Mouse (Mus musculus) heart, embryonic 13.5 days (tissue): ENCODE measurements around the gene Gm2832. TPM values are rescaled to one million over a fixed set of nuclear protein-coding genes. Genes with fewer than 3 reads are reported as not detected.
"Not testable (repeated sequence)": the region's sequence is repeated elsewhere in the genome, so short reads cannot be mapped to it uniquely, and the experiment has no call there.

ENCODE experiments used
- ATAC-seq: fragments of 200-750 bp; cut with Nextera tagmentation; 2 replicates; pipeline ENCODE4 v1.8.0; 2017; ENCODE audit warnings: moderate TSS enrichment; ENCODE audit not compliant: insufficient number of reproducible peaks, low FRiP score, low TSS enrichment; ENCODE audit errors: extremely low read depth
- H3K27ac ChIP-seq: fragments of 300-500 bp; sonication (generic); replicated peaks from 2 replicates; pipeline ENCODE4 v1.5.1; 2015; ENCODE audit warnings: moderate library complexity, mild to moderate bottlenecking, inconsistent platforms
- H3K27me3 ChIP-seq: fragments of 300-500 bp; sonication (generic); replicated peaks from 2 replicates; pipeline ENCODE4 v1.6.1; 2015; ENCODE audit warnings: mild to moderate bottlenecking, inconsistent platforms
- H3K36me3 ChIP-seq: fragments of 300-500 bp; sonication (generic); 2 replicates; pipeline ENCODE4 v1.6.1; 2015; ENCODE audit warnings: mild to moderate bottlenecking, inconsistent platforms
- H3K4me1 ChIP-seq: fragments of 300-500 bp; sonication (generic); 2 replicates; pipeline ENCODE4 v1.6.1; 2015; ENCODE audit warnings: inconsistent platforms
- H3K4me2 ChIP-seq: fragments of 300-500 bp; sonication (generic); 2 replicates; pipeline ENCODE4 v1.6.1; 2015; ENCODE audit warnings: inconsistent platforms, mild to moderate bottlenecking, moderate library complexity
- H3K4me3 ChIP-seq: fragments of 300-500 bp; sonication (generic); 2 replicates; pipeline ENCODE4 v1.5.1; 2015; ENCODE audit warnings: moderate library complexity, mild to moderate bottlenecking, inconsistent platforms
- H3K9ac ChIP-seq: fragments of 300-500 bp; sonication (generic); 2 replicates; pipeline ENCODE4 v1.6.1; 2015; ENCODE audit warnings: inconsistent platforms, mild to moderate bottlenecking, moderate library complexity
- H3K9me3 ChIP-seq: fragments of 300-500 bp; sonication (generic); 2 replicates; pipeline ENCODE4 v1.6.1; 2016; ENCODE audit warnings: inconsistent platforms
- WGBS: fragments of 180-500 bp; shearing (Covaris S2); methylation state at CpG from one replicate; pipeline ENCODE4 v1.1.7; 2015; ENCODE audit warnings: mixed read lengths; 5-methylcytosine and 5-hydroxymethylcytosine counted together
- polyA plus RNA-seq: library from polyadenylated mRNA; unstranded; fragments of >200 nt; fragmentation: Nextera tagmentation; extraction: Ambion mirVana; gene quantifications from 2 replicates; pipeline ENCODE4 v1.2.1, GENCODE M21; 2015

Gene Gm2832
- not detected in 2 replicates for polyA plus RNA-seq

DNA sequence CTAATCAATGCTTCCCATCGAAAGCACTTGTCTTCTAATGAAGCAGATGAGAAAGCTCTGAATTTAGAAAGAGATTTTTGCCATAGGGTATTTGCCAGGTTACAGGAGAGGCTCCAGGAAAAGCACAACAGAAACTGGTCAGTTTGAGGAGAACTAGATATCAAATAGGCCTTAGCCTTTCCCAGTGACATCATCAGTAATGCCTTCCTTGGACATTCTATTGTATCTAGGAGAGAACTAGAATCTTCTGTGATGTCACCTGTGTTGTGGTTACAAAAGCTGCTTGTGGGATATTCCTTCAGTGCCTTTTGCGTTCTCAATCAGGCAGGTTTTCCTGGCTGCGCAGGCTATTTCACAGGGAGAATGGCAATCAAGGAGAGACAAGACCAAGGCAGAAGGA is at the start of gene Gm2832:
Gm2832 (plus strand) TSS at position 301 of the 400 bp plus-strand sequence.
- not testable (repeated sequence) for H3K27me3 ChIP-seq, H3K4me1 ChIP-seq, H3K4me2 ChIP-seq, H3K36me3 ChIP-seq, ATAC-seq, H3K27ac ChIP-seq, H3K4me3 ChIP-seq, H3K9ac ChIP-seq, H3K9me3 ChIP-seq
- 73% methylated on average over 2 of the region's 3 CpGs for WGBS

DNA sequence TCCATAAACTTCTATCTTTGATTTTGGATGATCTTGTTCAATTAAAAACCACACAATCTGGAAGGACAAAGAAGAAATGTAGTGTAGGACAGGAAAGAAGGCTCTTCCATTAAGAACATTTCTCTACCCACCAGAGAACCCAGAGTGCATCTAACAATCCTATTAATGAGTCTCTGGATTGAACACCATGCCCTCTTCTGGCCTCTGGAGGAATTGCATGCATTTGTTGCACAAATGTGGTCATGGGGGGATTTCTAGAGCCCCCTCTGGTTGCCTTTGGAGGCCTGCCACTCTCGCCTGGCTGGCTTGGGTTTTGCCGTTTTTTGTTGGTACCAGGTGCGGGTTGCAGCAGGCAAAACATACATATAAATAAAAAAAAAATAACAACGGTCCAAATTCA is 15.3 kb upstream of the Gm2832 start:
- not testable (repeated sequence) for H3K4me1 ChIP-seq, H3K27ac ChIP-seq, H3K4me3 ChIP-seq, H3K27me3 ChIP-seq, ATAC-seq, H3K9ac ChIP-seq, H3K4me2 ChIP-seq, H3K9me3 ChIP-seq, H3K36me3 ChIP-seq
- WGBS, result 32% methylated on average over 4 of the region's 4 CpGs

DNA sequence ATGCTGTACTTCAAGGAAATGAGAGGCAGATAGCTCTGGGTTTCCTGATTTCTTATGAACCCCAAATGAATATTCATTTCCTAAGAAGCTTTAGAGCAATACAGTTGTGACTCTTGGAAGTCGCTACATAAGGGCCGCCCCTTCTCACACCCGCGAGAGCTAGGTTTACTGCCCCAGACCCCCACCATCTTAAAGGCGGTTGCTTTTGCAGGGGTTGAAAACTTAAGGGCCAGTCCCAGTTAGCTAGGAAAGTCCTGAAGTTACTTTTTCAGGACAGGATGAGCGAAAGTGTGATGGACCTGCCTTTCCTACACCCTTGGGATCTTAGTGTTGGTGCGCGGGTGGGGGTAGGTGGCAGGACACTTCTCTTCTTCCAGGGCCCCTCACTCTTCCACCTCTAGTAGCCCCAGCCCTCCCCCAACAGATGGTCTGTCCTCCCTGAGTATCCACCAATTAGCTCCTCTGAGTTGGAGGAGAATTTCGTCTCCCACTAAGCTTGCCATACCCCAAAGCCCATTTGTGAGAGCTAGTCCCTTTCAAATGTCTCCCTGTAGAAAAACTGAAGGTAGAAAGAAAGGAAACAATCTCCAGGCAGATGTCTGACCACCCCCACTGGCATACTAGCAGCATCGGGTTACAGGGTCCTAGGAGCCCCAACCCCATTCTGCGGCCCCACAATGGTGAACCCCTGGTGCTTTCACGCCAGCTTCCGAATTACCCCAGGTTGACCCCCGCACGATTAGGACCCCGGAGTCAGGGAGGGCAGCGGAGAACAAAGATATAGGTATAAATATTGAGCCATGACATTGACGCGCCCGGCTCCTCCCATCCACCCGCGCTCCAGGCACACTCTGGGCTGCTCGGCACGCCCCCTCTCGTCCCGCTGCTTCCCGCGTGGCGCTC is 14.5 kb upstream of the Gm2832 start:
- H3K4me2 ChIP-seq, result peak overlapping the region; percentile 65
- 2% methylated on average over 28 of the region's 29 CpGs for WGBS
- not testable (repeated sequence) for ATAC-seq, H3K36me3 ChIP-seq, H3K9me3 ChIP-seq, H3K4me1 ChIP-seq, H3K9ac ChIP-seq, H3K27me3 ChIP-seq, H3K27ac ChIP-seq
- H3K4me3 ChIP-seq, result peak overlapping the region; percentile 40

DNA sequence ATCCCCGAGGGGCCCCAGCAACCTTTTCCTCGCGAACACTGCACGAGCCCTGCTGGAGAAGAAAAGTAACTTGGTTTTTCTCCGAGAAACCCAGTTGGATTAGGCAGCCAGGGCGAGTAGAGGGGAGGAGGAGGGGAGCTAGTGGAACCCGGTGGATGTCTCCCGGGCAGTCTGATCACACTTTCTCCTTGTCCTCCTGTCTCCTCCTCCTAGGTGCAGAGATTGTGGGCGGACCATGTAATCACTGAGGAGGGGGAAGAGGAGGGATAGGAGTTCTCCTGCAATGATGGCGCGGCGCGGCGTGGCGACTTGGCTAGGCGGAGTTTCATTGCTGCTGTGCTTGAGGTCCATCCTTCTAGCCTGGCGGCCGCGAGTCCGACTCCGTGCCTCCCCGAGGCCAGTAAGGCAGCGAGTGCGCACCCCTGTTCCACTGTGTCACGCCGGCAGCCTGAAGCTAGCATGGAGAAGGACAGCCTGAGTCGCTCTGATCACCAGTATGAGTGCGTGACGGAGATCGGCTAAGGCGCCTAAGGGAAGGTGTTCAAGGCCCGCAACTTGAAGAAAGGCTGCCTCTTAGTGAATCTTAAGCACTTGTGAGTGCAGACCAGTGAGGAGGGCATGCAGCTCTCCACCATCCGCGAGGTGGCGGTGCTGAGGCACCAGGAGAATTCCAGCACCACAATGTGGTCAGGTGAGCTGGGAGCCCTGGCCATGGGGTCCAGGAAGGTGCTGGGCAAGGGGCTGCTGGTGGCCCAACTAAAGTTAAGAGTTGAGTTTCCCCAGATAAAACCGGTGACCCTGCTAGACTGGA is 13.6 kb upstream of the Gm2832 start:
- H3K4me2 ChIP-seq, result peak overlapping the region; percentile 66
- WGBS, result under 1% methylated on average over 28 of the region's 36 CpGs
- H3K9me3 ChIP-seq, H3K9ac ChIP-seq, H3K4me1 ChIP-seq, H3K27me3 ChIP-seq, H3K36me3 ChIP-seq, ATAC-seq, H3K27ac ChIP-seq: not testable (repeated sequence)
- peak overlapping the region; percentile 41 for H3K4me3 ChIP-seq

DNA sequence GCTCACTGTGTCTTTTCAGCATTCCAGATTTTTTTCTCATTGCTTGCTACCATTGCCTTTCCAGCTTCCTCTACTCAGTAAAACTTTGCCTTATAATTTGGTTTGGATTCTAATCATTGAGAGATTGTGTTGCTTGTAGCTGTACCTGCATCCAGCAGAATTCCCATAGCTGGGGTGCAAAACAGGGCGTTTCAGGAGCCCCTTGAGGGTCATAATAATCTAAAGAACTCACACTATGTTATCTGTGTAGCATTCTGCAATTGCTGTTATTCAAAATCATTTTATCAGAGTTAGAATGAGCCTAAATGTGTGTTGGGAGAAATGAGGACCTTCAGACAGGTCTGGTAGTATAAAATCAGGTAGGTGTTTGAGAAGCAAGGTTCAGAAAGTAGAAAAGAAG is 7.4 kb downstream of the Gm2832 start:
- H3K9ac ChIP-seq, H3K27ac ChIP-seq, H3K9me3 ChIP-seq, H3K4me1 ChIP-seq, H3K27me3 ChIP-seq, ATAC-seq, H3K4me2 ChIP-seq, H3K36me3 ChIP-seq, H3K4me3 ChIP-seq: not testable (repeated sequence)
- WGBS, result 14% methylated on average over 1 of the region's 1 CpGs

Other genes with a start within 250 kb of the Gm2832 start
- 0.24 and 0.49 TPM in 2 replicates for gene Dydc2, start 209.6 kb upstream of the Gm2832 start, polyA plus RNA-seq
- gene Dydc1, start 205.9 kb upstream of the Gm2832 start, polyA plus RNA-seq, result not detected in 2 replicates
- 0.31 and 0.50 TPM in 2 replicates for gene Mat1a, start 173.8 kb upstream of the Gm2832 start, polyA plus RNA-seq
- gene Sftpa1, start 147.0 kb upstream of the Gm2832 start, polyA plus RNA-seq, result 0.71 and 1.3 TPM in 2 replicates
- 0.64 TPM in 1 of 2 replicates, not detected in the other for gene Mbl1, start 127.3 kb upstream of the Gm2832 start, polyA plus RNA-seq
- not detected in 2 replicates for gene Sftpd, start 93.7 kb upstream of the Gm2832 start, polyA plus RNA-seq
- not detected in 2 replicates for gene Gm5798, start 69.8 kb downstream of the Gm2832 start, polyA plus RNA-seq
- gene Gm7945, start 107.6 kb downstream of the Gm2832 start, polyA plus RNA-seq, result not detected in 2 replicates
- gene Gm6482, start 129.5 kb downstream of the Gm2832 start, polyA plus RNA-seq, result not detected in 2 replicates
- not detected in 2 replicates for gene Gm7954, start 174.7 kb downstream of the Gm2832 start, polyA plus RNA-seq
- not detected in 2 replicates for gene Gm3486, start 210.7 kb downstream of the Gm2832 start, polyA plus RNA-seq